Mouse (Mus musculus) kidney, postnatal 14 days (tissue): ENCODE data around the gene Cope.
A peak's percentile ranks its signal among the peaks of the same experiment; 100 is the strongest.

Experiments used
- DNase-seq: peaks from one replicate; pipeline ENCODE4 v3.0.0; 2022; ENCODE audit warnings: mixed read lengths

Cope gene

GRCm38 (mm10) chr8:70302358-70302890 lies at the start of gene Cope, which contains the start of gene Ddx49:
Gene Cope (plus strand): TSS chr8:70302518.
Gene Ddx49 (minus strand): TSS chr8:70302489.
- peak; percentile 96 for DNase-seq

DNA sequence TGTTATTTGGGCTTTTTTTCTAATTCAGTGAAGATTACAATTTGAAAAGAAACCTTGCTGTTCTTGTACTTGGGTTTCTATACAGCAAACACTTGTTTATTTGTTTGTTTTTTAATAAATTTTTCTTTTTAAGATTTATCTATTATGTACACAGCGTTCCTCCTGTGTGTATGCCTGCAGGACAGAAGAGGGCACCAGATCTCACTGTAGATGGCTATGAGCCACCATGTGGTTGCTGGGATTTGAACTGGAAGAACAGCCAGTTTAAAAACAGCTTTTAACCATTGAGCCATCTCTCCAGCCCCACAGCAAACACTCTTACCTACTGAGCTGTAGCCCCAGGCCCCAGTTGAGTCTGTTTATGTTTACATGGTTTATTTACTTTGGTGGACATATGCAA lies 47.7 kb upstream of the Cope start:
- no peak for DNase-seq

GRCm38 (mm10) chr8:70257456-70257855 lies 44.9 kb upstream of the Cope start:
- no peak for DNase-seq

GRCm38 (mm10) chr8:70258600-70258999 lies 43.7 kb upstream of the Cope start:
- DNase-seq, result no peak

- no peak for DNase-seq
These were observed 43.3 kb upstream of the Cope start for GRCm38 (mm10) chr8:70259043-70259442.

DNA sequence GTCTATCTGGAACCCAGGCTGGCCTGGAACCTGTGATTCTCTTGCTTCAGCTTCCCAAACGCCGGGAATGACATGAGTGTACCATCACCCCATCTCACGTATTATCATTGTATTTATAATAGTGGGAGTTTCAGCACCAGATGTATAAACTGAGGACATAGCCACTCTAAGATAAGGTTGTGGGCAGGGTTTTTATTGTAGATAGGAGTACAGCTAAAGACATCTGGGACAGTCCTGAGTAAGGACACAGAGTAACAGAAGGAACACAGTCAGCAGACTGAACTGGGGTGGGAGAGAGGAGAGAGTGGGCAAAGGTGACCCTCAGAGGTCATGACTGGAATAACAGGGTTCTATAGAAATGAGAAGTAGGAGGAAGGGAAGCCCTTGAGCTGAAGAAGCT lies 34.6 kb upstream of the Cope start:
- no peak for DNase-seq

DNA sequence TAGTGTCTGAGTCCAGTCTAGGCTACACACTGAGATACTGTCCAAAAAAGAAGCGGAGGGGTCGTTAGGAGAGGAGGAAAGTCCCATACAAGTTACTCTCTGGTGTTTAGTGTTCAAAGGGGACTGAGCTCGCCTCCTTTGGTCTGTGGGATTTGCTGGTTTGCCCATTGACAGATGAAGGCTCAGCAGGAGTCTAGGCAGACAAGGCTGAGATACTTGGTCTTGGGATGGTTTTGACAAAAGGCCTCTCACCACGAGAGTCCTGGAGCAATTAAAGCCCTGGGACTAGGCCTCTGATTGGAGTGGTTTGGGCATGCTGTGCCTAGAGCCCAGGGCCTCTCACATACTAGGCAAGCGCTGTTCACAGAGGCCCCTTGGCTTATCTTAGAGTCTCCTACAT lies 34.0 kb upstream of the Cope start:
- no peak for DNase-seq

DNA sequence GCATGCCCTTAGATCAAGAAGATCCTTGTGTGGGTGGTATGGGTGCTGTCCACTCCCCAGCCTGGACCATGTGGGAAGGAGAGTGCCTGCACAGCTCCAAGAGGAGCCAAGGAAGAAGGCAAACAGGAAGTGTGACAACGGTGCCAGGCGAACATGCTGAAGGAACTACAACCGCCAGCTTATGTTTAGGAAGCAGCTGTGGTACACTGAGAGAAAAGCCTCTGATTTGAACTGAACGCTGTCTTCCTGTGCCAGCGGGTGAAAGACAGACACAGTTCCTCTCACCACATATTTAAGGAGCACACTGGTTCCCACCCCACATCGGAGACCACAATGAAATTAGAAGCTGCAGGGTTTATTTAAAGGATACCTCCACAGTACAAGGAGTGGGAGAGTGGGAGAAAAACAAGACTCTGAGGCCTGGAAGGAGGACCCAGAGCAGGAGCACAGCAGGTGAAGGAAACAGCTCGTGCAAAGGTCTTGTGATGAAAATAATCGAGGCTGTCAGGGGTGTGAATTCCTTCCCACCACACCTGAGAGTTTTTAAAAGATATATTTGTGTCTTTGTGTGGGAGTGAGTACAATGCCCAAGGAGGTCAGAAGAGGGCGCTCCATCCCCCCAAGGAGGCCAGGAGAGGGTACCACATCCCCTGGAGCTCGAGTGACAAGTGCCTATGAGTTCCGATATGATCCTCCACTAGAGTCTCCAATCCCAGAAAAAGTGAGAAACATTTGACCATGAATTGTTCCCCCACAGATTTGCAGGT lies 33.3 kb upstream of the Cope start:
- no peak for DNase-seq

DNA sequence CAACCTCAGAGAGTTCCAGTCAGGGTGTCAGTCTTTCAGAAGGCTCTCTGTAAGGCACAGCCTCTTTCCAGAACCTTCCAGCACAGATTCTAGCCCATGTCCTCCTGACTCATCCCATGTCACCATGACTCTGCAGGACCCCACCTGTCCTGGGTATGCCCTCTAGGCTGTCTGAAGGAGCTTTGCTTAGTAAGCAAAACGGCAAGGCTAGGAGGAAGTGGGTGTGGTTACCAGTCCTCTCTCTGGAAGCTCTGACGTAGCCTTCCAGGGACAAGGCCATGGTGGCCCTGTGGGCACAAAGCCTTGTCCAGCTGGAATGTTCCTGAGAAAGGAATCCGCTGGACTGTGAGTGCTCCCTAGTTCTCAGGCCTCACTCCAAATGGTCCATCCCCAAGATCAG lies 29.4 kb upstream of the Cope start:
- peak; percentile 45 for DNase-seq

DNA sequence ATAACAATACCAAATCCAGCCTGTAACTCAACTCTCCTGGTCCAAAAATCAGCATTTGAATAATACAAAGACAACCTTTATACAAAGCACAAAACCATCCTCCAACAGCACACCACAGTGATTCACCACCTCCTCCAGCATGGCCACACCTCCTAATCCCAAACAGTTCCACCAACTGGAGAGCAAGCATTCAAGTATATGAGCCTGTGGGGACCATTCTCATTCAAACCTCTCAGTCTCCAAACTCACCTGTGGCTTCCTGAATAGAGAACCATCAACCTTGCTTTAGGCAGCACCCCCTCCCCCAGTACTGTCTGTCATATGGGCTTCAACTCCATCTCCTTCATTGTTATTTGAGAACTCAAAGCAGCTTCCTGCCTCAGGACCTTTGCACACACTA lies 28.0 kb upstream of the Cope start:
- DNase-seq, result no peak

- peak; percentile 58 for DNase-seq
These were observed 25.8 kb upstream of the Cope start for GRCm38 (mm10) chr8:70276476-70276875.

GRCm38 (mm10) chr8:70278175-70278574 lies 24.1 kb upstream of the Cope start:
- DNase-seq, result no peak

DNA sequence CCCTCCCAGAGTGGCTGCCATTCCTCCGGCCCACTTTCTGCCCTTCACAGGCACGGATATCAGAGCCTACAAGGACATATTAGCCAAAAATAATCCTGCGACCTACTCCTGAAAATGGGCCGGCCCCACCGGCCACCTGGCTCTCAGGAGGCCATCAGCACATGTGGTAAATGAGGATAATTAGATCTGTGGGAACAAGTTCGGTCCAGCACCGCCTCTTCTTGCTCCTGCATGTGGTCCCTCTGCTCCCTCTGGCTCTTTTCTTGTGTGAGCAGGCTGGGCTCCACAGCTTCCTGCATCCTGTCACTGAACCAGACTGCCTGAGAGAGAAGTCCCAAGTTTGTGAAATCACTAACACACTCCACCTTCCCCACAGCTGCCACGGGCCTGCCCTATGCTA lies 23.1 kb upstream of the Cope start:
- no peak for DNase-seq

DNA sequence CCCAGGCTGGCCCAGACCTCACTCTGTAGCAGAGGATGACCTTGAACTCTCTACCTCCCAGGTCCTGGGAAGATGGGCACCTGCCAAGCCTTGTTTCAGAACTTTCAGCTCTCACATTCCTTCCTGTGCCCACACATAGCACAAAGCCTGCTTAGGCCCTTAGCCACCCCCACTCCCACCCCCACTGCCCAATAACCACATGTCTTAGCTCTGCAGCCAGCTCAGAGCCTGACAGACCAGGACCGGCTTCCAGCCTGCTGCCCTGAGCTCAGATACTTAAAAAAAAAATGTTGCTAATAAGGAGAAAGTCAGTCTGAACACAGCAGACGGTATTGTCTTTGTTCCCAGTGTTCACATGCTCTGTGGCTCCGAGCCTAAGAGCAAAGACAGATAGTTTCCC lies 21.3 kb upstream of the Cope start:
- DNase-seq, result no peak

DNA sequence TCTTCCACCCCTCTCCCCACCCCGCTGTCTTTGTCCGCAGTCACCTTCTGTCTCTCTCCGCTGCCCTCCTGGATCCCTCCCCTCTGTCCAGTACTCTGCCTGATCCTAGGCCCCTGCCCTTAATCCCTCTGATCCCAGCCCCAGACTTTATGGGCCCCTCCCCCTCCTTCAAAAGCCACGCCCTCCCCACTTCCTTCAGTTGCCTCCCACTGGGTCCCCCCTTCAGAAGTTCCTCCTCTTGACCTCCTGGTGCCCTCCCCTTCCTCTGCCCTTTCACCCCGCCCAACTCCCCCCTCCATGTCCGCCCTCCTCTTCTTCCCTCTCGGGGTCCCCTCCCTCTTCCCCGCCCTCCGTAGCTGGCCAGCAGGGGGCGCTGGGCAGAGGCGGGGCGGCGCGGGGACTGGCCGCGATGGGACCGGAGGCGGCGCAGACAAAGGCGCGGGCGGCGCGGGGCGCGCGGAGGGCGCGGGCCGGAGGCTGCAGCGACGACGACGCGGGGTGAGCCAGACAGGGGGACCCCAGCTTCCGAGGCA lies 19.6 kb upstream of the Cope start, which contains the start of gene Homer3:
TSS of gene Homer3 (plus strand) at position 225 of the 533 bp plus-strand sequence.
- peak; percentile 94 for DNase-seq

GRCm38 (mm10) chr8:70283136-70284077 lies 18.9 kb upstream of the Cope start:
- DNase-seq, result no peak

DNA sequence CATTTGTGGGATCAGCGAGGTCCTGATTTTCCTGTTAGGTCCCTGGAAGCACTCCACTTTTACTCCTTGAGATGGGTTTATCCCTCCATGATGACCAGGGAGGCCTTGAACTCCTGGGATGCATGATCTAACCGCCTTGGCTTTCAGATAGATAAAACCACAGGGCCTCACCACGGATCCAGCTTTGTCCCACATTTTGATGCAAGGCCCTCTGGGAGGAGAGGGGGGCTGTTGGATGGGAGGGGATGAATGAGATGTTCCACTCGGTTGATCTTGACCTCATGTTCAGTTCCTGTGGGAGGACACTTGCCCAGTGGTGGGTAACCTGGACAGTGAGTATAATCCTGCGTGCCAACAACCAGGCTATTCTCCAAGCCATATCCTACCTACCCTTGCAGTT lies 17.9 kb upstream of the Cope start:
- no peak for DNase-seq

DNA sequence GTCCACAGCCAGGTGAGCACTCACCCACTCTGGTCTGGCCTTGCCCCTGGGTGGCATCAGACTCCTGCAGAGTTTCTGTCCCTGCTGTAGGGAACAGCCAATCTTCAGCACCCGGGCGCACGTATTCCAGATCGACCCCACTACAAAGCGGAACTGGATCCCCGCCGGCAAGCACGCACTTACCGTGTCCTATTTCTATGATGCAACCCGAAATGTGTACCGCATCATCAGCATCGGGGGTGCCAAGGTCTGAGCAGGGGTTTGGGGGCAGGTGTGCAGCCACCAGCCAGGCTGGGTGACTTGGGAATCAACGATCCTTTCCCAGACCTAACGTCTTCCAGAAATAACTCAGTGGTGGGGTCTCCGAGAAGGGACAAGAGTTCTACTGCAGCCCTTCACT lies 17.0 kb upstream of the Cope start:
- DNase-seq, result no peak

GRCm38 (mm10) chr8:70286737-70287136 lies 15.6 kb upstream of the Cope start:
- DNase-seq, result no peak

GRCm38 (mm10) chr8:70293988-70294405 lies 8.3 kb upstream of the Cope start:
- no peak for DNase-seq

- DNase-seq, result no peak
These were observed 1.4 kb upstream of the Cope start for GRCm38 (mm10) chr8:70300881-70301280.

DNA sequence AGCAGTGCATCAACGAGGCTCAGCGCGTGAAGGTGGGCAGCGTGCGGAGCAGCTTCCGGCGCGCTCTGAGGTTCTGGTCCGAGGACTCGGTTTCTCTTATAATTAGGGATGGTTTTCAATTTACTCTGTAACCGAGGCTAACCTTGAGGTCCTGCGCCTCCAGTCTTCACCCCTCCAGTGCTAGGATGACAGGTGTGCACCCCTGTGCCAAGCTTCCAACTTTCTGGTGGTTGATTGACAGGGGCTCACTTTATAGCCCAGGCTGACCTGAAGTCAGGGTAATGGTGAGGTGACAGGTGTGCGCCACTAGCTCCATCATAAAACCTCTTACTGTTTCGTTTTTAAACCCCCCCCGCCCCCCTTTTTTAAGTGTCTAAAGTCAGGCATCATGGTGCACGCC lies 583 bp downstream of the Cope start:
- no peak for DNase-seq

- DNase-seq, result no peak
These were observed 7.0 kb downstream of the Cope start for GRCm38 (mm10) chr8:70309311-70309710.
